Mouse (Mus musculus): Measurements from ENCODE around the gene Tgfb1i1. TPM values are rescaled to one million over a fixed set of nuclear protein-coding genes. Genes with fewer than 3 reads are reported as not detected.
A peak's percentile ranks its signal among the peaks of the same experiment; 100 is the strongest.

Gene Tgfb1i1
- polyA plus RNA-seq, 1 experiment from 2014 or later: 15.0 TPM

DNA sequence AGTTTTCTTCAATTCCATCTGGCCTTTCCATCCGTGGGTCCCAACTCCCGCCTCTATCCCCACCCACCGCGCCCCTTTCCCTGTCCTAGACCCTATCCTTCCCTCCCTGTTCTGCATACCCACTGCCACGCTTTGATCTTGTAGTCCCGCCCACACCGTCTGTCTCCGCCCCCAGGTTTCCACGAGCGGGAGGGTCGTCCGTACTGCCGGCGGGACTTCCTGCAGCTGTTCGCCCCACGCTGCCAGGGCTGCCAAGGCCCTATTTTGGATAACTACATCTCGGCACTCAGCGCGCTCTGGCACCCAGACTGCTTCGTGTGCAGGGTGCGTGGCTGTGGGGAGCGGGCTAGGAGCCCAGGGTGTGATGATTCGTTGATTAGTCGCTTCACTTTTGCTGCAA is 6.0 kb downstream of the Tgfb1i1 start:
- H3K4me1 ChIP-seq (replicated peaks; ENCODE audit: control insufficient read depth, insufficient read depth, low read length): peaks cover 14% of the 10 kb centered on the region
- H3K27me3 ChIP-seq (replicated peaks; ENCODE audit: control insufficient read depth, insufficient read depth, low read length): no peaks in the 10 kb centered on the region
- H3K9ac ChIP-seq (replicated peaks; ENCODE audit: low read depth, low read length): peak overlapping the region; percentile 55
- peak overlapping the region; percentile 68 for H3K4me2 ChIP-seq (ENCODE audit: low read length)
- peak overlapping the region; percentile 19; the same call in 1 of the 2 replicates for H3K27ac ChIP-seq (ENCODE audit: low read length)
- WGBS: 5% methylated on average over 24 of the region's 24 CpGs
- H3K36me3 ChIP-seq (ENCODE audit: control insufficient read depth, insufficient read depth): no peaks in the 10 kb centered on the region
- no peaks in the 10 kb centered on the region for H3K9me3 ChIP-seq (ENCODE audit: control insufficient read depth, low read length)
- peak overlapping the region; percentile 44 for H3K4me3 ChIP-seq (replicated peaks; ENCODE audit: low read length)
- peak; percentile 91 for ATAC-seq

DNA sequence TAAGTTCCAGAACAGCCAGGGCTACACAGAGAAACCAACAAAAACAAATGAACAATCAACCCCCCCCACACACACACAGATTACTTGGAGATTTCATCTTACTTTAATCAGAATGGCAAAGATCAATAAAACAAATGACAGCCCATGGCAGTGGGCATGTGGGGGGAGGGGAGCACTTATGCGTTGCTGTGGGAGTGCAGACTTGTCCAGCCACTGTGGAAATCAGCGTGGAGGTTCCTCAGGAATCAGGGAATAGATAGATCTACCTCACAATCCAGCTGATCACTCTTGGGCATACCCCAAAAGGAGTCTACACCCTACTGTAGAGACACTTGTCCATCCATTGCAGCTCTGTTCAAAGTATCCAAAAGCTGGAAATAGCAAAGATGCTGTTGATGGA is 8.4 kb downstream of the Tgfb1i1 start:
- H3K36me3 ChIP-seq (ENCODE audit: control insufficient read depth, insufficient read depth): no peaks in the 10 kb centered on the region
- H3K9ac ChIP-seq (replicated peaks; ENCODE audit: low read depth, low read length): no peak overlapping the region
- H3K27ac ChIP-seq (ENCODE audit: low read length): no peak overlapping the region
- H3K4me3 ChIP-seq (replicated peaks; ENCODE audit: low read length): no peak overlapping the region
- H3K27me3 ChIP-seq (replicated peaks; ENCODE audit: control insufficient read depth, insufficient read depth, low read length): no peaks in the 10 kb centered on the region
- H3K4me2 ChIP-seq (ENCODE audit: low read length): no peak overlapping the region
- H3K9me3 ChIP-seq (ENCODE audit: control insufficient read depth, low read length): no peaks in the 10 kb centered on the region
- WGBS: 63% methylated on average over 2 of the region's 2 CpGs
- H3K4me1 ChIP-seq (replicated peaks; ENCODE audit: control insufficient read depth, insufficient read depth, low read length): peaks cover 14% of the 10 kb centered on the region
- ATAC-seq: no peak

DNA sequence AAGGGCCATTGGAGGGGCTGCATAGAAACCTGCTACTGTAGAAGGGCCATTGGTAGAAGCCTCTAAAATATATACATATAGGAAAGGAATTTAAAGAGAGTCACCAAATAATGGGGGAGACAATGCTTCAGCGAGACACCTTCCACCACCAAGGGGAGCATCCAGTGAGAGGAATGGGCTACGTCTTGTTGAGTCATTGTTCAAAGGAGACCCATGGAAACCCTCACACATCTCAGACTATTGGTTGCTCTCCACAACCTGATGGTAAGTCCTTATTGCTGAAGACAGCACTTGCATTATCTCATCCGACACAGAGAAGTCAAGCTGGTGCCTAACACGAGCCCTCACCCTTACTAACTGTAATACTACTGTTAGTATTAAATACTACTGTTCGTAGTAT is 9.1 kb downstream of the Tgfb1i1 start:
- Histone ChIP-seq H3K27me3 (replicated peaks; ENCODE audit: control insufficient read depth, insufficient read depth, low read length) (no peaks in the 10 kb centered on the region), H3K9ac (replicated peaks; ENCODE audit: low read depth, low read length) (no peak overlapping the region), H3K27ac (ENCODE audit: low read length) (no peak overlapping the region), H3K4me1 (replicated peaks; ENCODE audit: control insufficient read depth, insufficient read depth, low read length) (peaks cover 14% of the 10 kb centered on the region), H3K9me3 (ENCODE audit: control insufficient read depth, low read length) (no peaks in the 10 kb centered on the region), H3K36me3 (ENCODE audit: control insufficient read depth, insufficient read depth) (no peaks in the 10 kb centered on the region), H3K4me3 (replicated peaks; ENCODE audit: low read length) (no peak overlapping the region), H3K4me2 (ENCODE audit: low read length) (no peak overlapping the region)
- no peak for ATAC-seq
- WGBS: 91% methylated on average over 5 of the region's 5 CpGs

DNA sequence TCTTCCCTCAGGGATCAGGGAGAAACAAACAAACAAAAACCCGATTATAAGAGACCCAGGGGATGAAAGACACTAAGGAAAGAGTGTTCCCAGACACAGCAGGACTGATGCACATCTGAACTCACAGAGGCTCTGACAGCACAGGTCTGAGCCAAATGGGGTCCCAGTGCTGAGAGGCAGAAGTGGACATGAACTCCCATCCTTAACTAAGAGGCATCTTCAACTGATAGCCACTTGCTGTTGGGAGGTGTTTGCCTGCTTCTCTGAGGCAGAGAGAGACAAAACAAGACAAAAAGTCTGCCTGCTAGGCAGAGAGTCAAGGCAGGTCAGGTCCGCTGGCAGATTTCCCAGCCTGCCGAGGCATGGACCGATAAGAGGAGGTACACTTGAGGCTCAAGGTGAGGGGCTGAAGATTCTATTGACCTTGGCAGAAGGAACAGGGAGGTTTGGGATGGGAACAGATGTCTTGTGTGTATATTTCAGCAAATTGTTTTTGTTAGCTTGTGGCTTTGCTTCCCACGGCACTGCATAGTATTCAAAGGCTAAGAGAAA is 10.2 kb downstream of the Tgfb1i1 start:
- H3K36me3 ChIP-seq (ENCODE audit: control insufficient read depth, insufficient read depth): no peaks in the 10 kb centered on the region
- H3K4me1 ChIP-seq (replicated peaks; ENCODE audit: control insufficient read depth, insufficient read depth, low read length): peaks cover 12% of the 10 kb centered on the region
- 51% methylated on average over 5 of the region's 5 CpGs for WGBS
- H3K27me3 ChIP-seq (replicated peaks; ENCODE audit: control insufficient read depth, insufficient read depth, low read length): no peaks in the 10 kb centered on the region
- no peak overlapping the region for H3K4me3 ChIP-seq (replicated peaks; ENCODE audit: low read length)
- no peak for ATAC-seq
- H3K9ac ChIP-seq (replicated peaks; ENCODE audit: low read depth, low read length): no peak overlapping the region
- no peaks in the 10 kb centered on the region for H3K9me3 ChIP-seq (ENCODE audit: control insufficient read depth, low read length)
- no peak overlapping the region for H3K27ac ChIP-seq (ENCODE audit: low read length)
- no peak overlapping the region for H3K4me2 ChIP-seq (ENCODE audit: low read length)

DNA sequence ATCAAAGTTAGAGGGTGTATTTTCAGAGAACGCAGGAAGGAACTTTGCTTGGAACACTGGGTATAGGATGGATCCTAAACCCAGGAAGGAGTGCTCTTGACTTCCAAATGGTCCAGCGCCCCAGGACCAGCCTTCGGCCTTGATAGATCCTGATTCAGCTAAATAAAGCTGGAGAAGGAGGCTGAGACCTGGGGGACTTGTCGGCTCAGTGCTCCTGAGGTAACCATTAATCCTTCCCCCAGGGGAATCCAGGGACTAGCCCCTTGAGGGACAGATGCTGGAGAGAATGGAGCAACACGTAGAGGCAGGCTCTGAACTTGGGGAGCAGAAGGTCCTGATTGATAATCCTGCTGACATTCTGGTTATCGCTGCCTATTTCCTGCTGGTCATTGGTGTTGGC is 18.8 kb downstream of the Tgfb1i1 start, which contains the start of gene Slc5a2:
TSS of gene Slc5a2 (plus strand) at position 247 of the 400 bp plus-strand sequence.
- no peak for ATAC-seq
- Histone ChIP-seq H3K4me2 (ENCODE audit: low read length) (no peak within 1 kb of the TSS), H3K27me3 (replicated peaks; ENCODE audit: control insufficient read depth, insufficient read depth, low read length) (no peaks in the 10 kb centered on the region), H3K4me3 (replicated peaks; ENCODE audit: low read length) (no peak within 1 kb of the TSS), H3K36me3 (ENCODE audit: control insufficient read depth, insufficient read depth) (no peaks in the 10 kb centered on the region), H3K4me1 (replicated peaks; ENCODE audit: control insufficient read depth, insufficient read depth, low read length) (no peaks in the 10 kb centered on the region), H3K9ac (replicated peaks; ENCODE audit: low read depth, low read length) (no peak within 1 kb of the TSS), H3K27ac (ENCODE audit: low read length) (no peak within 1 kb of the TSS), H3K9me3 (ENCODE audit: control insufficient read depth, low read length) (no peaks in the 10 kb centered on the region)
- WGBS: 87% methylated on average over 6 of the region's 6 CpGs

DNA sequence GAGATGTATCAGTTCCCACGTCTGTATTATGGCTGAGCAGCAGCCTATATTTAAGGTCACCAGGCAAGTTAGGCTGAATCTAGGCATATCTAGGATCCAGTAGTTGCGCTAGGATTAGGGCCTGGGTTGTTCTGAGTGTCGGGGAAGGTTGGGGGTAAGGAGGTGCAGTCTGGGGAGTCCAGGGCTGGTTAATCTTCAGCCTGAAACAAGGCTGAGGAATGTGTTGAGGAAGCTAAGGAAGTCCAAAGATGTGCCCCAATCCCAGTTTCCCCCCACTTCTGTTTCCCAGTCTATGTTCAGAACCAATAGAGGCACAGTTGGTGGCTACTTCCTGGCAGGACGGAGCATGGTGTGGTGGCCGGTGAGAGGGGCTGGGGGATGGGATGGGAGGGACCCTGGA is 19.4 kb downstream of the Tgfb1i1 start:
- no peak overlapping the region for H3K27ac ChIP-seq (ENCODE audit: low read length)
- no peaks in the 10 kb centered on the region for H3K27me3 ChIP-seq (replicated peaks; ENCODE audit: control insufficient read depth, insufficient read depth, low read length)
- H3K9me3 ChIP-seq (ENCODE audit: control insufficient read depth, low read length): no peaks in the 10 kb centered on the region
- H3K9ac ChIP-seq (replicated peaks; ENCODE audit: low read depth, low read length): no peak overlapping the region
- no peak for ATAC-seq
- no peak overlapping the region for H3K4me2 ChIP-seq (ENCODE audit: low read length)
- no peaks in the 10 kb centered on the region for H3K4me1 ChIP-seq (replicated peaks; ENCODE audit: control insufficient read depth, insufficient read depth, low read length)
- no peaks in the 10 kb centered on the region for H3K36me3 ChIP-seq (ENCODE audit: control insufficient read depth, insufficient read depth)
- no peak overlapping the region for H3K4me3 ChIP-seq (replicated peaks; ENCODE audit: low read length)
- WGBS: 87% methylated on average over 5 of the region's 5 CpGs

DNA sequence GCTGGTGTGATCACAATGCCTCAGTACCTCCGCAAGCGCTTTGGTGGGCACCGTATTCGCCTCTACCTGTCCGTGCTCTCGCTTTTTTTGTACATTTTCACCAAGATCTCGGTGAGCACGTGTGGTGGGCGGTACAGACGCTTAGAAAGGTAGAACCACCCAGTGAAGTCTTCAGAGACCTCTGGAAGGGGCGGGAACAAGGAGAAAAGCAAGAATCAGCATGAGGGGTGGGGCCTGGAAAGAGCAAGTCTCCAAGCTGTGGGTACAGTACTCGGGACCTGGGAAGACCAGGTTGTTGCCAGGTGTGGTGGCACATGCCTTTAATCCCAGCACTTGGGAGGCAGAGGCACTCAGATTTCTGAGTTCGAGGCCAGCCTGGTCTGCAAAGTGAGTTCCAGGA is 20.8 kb downstream of the Tgfb1i1 start:
- H3K9ac ChIP-seq (replicated peaks; ENCODE audit: low read depth, low read length): no peak overlapping the region
- no peaks in the 10 kb centered on the region for H3K4me1 ChIP-seq (replicated peaks; ENCODE audit: control insufficient read depth, insufficient read depth, low read length)
- no peaks in the 10 kb centered on the region for H3K9me3 ChIP-seq (ENCODE audit: control insufficient read depth, low read length)
- H3K4me2 ChIP-seq (ENCODE audit: low read length): no peak overlapping the region
- 66% methylated on average over 13 of the region's 13 CpGs for WGBS
- ATAC-seq: no peak
- H3K27me3 ChIP-seq (replicated peaks; ENCODE audit: control insufficient read depth, insufficient read depth, low read length): no peaks in the 10 kb centered on the region
- H3K36me3 ChIP-seq (ENCODE audit: control insufficient read depth, insufficient read depth): no peaks in the 10 kb centered on the region
- H3K4me3 ChIP-seq (replicated peaks; ENCODE audit: low read length): no peak overlapping the region
- H3K27ac ChIP-seq (ENCODE audit: low read length): no peak overlapping the region

DNA sequence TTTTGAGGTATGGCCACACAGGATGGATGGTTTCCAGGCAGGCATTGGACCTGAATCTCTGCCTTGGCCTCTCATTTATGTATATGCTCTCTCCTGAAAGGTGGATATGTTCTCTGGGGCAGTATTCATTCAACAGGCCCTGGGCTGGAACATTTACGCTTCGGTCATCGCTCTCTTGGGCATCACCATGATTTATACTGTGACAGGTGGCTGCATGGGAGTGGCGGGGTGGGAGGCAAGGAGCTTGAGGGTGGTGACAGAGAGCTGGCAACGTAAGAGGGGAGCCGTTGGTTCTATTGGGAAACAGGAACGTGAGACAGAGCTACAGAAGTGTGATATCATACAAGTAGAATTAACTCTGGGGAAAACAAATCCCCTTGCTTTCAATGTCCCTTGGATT is 21.2 kb downstream of the Tgfb1i1 start:
- Histone ChIP-seq H3K27me3 (replicated peaks; ENCODE audit: control insufficient read depth, insufficient read depth, low read length) (no peaks in the 10 kb centered on the region), H3K4me3 (replicated peaks; ENCODE audit: low read length) (no peak overlapping the region), H3K9me3 (ENCODE audit: control insufficient read depth, low read length) (no peaks in the 10 kb centered on the region), H3K4me1 (replicated peaks; ENCODE audit: control insufficient read depth, insufficient read depth, low read length) (no peaks in the 10 kb centered on the region), H3K4me2 (ENCODE audit: low read length) (no peak overlapping the region), H3K27ac (ENCODE audit: low read length) (no peak overlapping the region), H3K36me3 (ENCODE audit: control insufficient read depth, insufficient read depth) (no peaks in the 10 kb centered on the region), H3K9ac (replicated peaks; ENCODE audit: low read depth, low read length) (no peak overlapping the region)
- no peak for ATAC-seq
- 89% methylated on average over 7 of the region's 7 CpGs for WGBS

DNA sequence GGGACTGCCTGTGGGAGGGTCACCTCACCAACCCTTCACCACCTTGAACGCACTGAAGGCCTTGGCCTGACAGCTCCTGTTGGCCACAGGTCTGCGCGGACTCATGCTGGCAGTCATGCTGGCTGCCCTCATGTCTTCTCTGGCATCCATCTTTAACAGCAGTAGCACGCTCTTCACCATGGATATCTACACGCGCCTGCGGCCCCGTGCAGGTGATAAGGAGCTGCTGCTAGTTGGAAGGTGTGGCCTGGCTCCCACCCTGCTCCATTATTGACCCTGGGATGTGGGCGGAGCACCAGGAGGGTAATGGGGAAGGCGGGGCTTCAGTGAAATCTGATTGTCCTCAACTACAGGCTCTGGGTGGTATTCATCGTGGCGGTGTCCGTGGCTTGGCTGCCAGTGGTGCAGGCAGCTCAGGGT is 23.8 kb downstream of the Tgfb1i1 start:
- Histone ChIP-seq H3K9ac (replicated peaks; ENCODE audit: low read depth, low read length) (no peak overlapping the region), H3K4me1 (replicated peaks; ENCODE audit: control insufficient read depth, insufficient read depth, low read length) (no peaks in the 10 kb centered on the region), H3K27ac (ENCODE audit: low read length) (no peak overlapping the region), H3K36me3 (ENCODE audit: control insufficient read depth, insufficient read depth) (no peaks in the 10 kb centered on the region), H3K4me2 (ENCODE audit: low read length) (no peak overlapping the region), H3K9me3 (ENCODE audit: control insufficient read depth, low read length) (no peaks in the 10 kb centered on the region), H3K4me3 (replicated peaks; ENCODE audit: low read length) (no peak overlapping the region), H3K27me3 (replicated peaks; ENCODE audit: control insufficient read depth, insufficient read depth, low read length) (no peaks in the 10 kb centered on the region)
- ATAC-seq: no peak
- WGBS: 65% methylated on average over 13 of the region's 13 CpGs

DNA sequence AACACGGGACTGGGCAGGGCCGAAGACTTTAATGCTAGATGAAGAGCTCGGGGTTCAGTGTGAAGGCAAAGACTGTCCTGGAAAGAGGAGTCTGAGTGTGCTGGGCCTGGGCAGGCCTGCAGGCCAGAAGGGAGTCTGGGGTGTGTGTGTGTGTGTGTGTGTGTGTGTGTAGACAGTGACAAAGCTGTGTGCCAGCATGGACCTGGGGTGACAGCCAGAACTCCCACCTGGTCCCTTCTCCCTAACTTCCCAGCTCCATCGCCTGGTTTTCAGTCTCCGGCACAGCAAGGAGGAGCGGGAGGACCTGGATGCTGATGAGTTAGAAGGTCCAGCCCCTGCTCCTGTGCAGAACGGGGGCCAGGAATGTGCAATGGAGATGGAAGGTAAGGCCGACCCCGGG is 24.9 kb downstream of the Tgfb1i1 start:
- H3K27ac ChIP-seq (ENCODE audit: low read length): no peak overlapping the region

More for the DNA sequence above, 24.9 kb downstream of the Tgfb1i1 start:
- Histone ChIP-seq H3K9me3 (ENCODE audit: control insufficient read depth, low read length) (no peaks in the 10 kb centered on the region), H3K4me2 (ENCODE audit: low read length) (no peak overlapping the region), H3K27me3 (replicated peaks; ENCODE audit: control insufficient read depth, insufficient read depth, low read length) (no peaks in the 10 kb centered on the region), H3K4me1 (replicated peaks; ENCODE audit: control insufficient read depth, insufficient read depth, low read length) (no peaks in the 10 kb centered on the region), H3K9ac (replicated peaks; ENCODE audit: low read depth, low read length) (no peak overlapping the region), H3K36me3 (ENCODE audit: control insufficient read depth, insufficient read depth) (peaks cover 5% of the 10 kb centered on the region), H3K4me3 (replicated peaks; ENCODE audit: low read length) (no peak overlapping the region)
- 94% methylated on average over 8 of the region's 9 CpGs for WGBS
- ATAC-seq: no peak

All from forebrain, embryonic 16.5 days (tissue).